Mouse (Mus musculus) thymus, postnatal 14 days (tissue): ENCODE measurements at regions not wholly inside any gene's neighbourhood (a gene's known extent, or its start where the extent isn't known, plus 50 kb on each side); places are given as distances from the start of the nearest gene placed in this dataset.

Experiments
- DNase-seq: peaks from one replicate; pipeline ENCODE4 v3.0.0; 2021

DNA sequence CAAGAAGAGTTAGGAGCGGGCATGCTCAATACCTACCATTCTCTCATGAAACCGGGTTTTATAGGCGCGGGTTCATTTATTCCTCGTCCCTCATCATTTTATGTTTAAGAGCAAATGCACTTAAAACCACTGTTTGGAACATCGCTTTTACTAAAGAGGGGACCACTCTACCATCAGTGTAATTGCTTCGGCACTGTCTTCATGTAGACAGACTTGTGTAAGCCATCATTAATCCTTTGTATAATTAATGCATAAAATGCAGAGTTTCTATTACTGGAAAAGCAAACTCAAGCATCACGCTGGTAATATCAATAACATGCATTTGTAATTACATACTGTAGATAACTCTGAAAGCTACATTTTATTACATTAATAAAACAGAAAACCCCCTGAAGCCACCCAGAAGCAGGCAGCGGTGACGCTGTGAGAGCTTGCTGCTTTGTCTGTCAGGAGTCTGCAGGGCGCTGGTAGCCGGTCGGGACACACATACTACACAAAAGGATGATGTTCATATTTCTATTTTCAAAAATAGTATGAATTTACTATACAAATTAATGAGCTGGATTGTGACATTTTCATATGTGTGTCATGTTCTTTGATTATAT, 99.2 kb downstream of the Zfp281 start:
- no peak for DNase-seq

GRCm38 (mm10) chr1:136725242-136725641, 100.5 kb downstream of the Zfp281 start:
- no peak for DNase-seq

DNA sequence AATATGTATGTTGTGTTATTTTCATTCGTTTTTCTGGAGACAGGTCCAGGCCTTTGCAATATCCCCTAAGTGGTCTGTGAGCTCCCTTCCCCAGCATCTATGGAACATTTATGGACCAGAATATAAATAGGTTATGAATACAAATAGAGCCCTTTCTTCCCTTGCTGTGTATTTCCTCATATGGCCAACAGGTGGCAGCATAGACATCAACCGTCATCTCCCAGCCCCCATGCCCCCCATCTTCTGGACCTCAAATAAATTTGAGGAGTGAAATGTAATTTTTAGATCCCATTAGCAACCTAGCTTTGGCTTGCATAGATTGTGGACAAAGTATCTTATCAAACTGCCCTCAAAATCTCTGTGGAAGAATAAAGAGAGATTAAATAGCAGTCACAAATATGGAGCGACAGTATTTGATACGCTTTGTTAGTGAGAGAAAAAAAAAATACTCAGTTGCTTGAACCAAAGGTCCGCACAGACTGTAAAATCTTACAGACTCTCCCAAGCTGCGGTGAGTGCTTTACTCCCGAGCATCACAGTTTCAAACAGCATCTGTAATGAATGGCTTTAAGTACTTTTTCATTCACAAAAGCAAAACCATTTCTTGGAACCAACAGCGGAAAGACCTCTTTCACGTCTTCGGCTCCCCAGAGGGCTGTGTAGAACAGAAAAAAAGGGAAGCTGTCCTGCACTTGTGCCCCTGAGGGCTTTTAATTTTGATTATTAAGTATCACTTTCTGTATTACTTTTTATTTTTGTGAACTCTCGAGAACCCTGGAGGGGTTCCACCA, 101.6 kb downstream of the Zfp281 start:
- DNase-seq: peak; percentile 47

GRCm38 (mm10) chr1:136727868-136728631, 103.3 kb downstream of the Zfp281 start:
- DNase-seq: no peak

DNA sequence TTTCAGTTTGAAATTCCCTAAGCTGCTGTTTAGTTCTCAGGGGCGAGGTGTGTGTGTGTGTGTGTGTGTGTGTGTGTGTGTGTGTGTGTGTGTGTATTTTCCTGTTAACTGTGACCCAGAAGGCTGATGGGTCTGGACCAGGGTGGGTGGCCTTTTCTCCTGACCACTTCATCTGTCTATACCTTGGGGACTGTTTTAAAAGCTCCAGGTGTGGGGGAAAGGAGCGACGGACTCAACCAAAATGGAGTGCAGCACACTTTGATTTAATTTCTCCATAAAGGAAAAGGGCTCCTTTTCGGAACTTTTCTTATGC, 103.9 kb downstream of the Zfp281 start:
- DNase-seq: no peak

- DNase-seq: peak; percentile 81
Observed at GRCm38 (mm10) chr1:136730638-136731037, 105.9 kb downstream of the Zfp281 start.

- DNase-seq: no peak
Observed at GRCm38 (mm10) chr1:136738030-136738429, 113.3 kb downstream of the Zfp281 start.

DNA sequence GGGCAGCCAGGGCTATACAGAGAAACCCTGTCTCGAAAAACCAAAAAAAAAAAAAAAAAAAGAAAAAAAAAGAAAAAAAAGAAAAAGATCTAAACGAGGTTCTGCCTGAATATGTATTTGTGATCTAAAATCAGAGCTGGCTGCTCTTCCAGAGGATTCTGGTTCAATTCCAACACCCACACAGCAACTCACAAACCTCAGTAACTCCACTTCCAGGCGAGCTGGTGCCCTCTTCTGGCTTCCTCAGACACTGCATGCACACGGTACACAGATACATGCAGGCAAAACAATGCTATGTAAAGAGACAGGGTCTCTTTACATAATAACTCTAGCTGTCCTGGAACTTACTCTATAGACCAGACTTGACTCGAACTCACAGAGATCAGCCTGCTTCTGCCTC, 114.8 kb downstream of the Zfp281 start:
- peak; percentile 76 for DNase-seq

DNA sequence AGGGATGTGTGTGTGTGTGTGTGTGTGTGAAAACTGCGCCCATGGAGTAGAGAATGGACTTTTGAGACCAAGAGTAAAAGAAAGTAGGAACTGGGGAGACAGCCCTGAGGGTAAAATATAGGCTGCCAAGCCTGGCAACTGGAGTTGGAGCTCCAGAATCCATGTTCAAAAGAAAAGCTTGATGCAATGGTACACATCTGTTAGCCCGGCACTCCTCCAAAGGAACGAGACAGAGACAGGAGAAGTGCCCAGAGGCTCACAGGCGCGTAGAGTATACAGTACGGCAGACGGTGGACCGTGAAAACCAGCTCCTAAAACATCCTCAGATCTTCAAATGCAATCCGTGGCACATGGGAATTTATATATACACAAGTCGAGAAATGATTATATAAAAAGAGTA, 116.4 kb downstream of the Zfp281 start:
- no peak for DNase-seq

DNA sequence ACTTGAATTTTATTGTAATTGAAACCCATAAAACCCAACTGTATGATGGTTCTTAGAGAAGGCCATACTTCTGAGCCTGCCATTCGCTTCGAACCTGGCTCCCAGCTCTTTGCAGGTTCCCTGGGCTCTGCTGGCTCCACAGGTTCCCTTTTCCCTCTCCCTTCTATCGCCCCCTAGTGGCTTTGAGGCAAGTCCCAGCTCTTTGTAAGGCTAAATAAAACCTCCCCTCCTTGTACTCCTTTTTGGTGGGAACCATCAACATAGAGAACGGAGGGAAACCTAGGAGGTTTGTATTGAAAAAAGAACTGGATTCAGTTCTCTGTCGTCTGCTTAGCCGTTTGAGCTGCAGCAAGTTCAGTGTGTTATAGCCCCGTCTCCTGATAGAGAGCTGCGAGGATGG, 124.5 kb downstream of the Zfp281 start:
- DNase-seq: peak; percentile 70

DNA sequence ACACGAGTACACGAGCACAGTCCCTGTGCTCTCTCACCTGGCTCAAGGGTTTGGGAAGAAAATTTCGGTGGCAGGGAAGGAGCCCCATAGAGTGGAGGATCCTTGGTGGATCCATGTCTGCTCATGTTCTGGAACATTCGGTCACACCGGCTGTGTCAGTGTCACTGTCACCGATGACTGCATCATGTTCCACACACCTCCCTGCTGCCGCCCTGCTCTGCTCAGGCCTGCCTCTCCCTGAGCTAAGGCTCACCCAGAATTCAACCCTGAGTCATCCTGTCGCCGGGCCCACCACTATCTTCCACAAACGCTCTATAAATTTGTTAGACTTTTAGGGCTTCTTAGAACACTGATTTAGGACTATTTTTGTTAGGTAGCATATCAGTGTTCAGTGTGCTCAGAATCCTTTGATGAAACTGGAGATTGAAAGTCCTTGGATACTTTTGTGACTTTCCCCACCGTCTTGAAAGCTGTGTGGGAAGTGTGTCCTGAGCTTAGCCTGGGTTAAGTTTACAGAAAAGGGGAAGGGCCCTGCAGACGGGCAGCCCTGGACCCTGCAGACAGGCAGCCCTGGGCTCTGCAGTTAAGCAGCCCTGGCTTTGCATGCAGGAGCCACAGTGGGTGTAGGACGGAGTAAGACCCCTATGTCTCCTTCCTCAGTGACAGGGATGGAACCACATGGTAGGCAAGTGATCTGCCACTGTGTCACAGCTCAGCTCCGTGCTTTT, 126.9 kb downstream of the Zfp281 start:
- DNase-seq: no peak

DNA sequence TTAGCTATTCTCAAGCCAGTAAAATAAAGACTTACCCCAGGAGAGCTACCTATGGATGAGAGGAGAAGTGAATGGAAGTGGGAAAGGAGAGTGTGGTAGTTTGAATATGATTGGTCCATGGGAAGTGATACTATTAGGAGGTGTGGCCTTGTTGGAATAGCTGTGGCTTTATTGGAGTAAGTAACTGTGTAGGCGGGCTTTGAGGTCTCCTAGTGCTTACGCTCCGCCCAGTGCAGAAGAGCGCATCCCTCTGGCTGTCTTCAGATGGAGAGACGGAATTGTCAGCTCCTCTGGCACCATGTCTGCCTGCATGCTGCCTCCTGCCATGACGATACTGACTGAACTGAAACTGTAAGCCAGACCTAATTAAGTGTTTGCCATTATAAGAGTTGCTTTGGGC, 129.6 kb downstream of the Zfp281 start:
- DNase-seq: no peak

- DNase-seq: no peak
Observed at GRCm38 (mm10) chr1:136758730-136759129, 134.0 kb downstream of the Zfp281 start.

GRCm38 (mm10) chr1:136759164-136759563, 134.5 kb downstream of the Zfp281 start:
- DNase-seq: no peak

DNA sequence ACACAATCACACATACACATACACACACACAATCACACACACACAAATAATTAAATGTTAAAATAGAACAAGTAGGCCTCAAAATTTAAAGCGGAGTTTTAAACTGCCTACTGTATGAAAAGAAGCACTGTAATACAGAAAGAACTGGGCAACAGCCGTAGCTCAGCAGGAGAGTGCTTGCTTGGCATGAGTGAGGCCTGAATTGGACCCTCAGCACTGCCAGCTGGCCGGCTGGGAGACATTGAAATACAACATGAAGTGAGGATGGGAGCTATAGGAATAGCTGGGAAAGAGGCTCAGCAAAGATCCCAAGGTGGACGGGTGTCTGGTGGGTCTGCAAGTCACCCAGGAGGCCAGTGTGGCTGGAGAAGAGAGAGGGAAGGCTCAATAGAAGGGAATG, 136.8 kb downstream of the Zfp281 start:
- no peak for DNase-seq

DNA sequence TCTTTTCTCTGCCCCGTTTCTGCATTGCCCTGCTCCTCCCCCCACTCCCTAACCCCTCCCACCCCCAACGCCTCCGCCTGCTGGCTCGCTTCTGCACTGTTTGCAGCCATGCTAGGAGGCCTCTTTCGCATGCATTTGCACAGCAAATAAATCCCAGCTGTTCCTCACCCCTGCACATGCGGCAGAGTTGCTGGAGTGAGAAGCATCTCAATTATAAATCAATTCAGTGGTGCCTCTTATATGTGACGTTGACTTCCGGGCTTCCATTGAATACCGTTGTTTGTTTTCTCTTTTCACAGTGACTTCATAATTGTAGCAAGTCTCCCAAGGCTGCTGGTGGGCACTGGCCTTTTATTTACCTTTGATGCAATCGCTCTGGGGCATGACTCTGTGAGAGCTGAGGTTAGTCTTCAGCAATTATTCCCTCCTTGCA, 144.3 kb downstream of the Zfp281 start:
- DNase-seq: peak; percentile 10

DNA sequence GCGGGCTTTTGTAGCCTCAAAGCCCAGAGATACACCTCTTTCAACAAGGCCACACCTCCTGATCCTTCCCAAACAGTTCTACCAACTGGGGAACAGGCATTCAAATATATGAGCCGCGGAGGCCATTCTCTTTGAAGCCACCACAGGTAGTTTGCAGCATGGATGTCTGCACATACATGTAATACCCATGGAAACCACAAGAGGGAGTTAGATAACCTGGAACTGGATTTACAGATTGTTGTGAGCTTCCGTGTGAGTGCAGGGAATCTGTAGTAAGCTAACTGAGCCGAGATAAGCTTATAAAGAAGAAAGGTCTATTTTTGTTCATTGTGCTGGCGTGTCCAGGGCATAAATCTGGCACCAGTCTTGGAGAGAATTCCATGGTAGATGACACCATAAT, 149.0 kb downstream of the Zfp281 start:
- no peak for DNase-seq

- DNase-seq: no peak
Observed at GRCm38 (mm10) chr1:136776211-136776610, 151.5 kb downstream of the Zfp281 start.

DNA sequence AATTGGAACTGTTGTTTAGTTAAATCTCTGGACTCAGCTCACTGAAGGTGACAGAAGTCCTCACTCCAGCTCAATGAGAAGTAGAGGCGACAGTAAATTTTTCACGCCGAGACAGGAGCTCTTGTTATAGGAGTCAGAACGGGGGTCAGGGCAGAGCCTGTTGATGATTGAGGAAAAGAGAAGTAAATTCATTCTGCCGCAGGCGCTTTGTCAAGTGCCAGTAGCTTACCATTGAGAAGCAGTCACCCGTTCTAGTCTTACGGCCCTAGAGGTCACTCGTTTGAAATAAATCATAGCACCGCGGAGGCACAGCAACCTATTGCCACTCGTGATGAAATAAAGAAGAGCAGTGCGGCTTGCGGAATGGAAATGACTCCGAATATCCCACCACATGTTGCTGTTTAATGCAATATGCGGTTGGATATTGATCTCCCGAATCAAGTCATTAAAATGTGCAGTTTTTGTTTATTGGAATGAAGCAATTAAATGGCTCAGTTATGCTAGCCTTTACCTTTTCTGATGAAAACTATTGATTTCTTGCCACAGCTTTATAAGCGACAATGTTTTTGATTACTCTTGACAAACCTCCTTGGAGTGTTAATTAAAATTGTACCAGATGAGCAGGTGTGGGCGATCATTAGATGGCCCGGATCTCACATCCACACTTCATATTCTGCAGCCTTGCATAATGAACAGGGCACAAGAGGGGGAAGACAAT, 152.7 kb downstream of the Zfp281 start:
- DNase-seq: no peak

DNA sequence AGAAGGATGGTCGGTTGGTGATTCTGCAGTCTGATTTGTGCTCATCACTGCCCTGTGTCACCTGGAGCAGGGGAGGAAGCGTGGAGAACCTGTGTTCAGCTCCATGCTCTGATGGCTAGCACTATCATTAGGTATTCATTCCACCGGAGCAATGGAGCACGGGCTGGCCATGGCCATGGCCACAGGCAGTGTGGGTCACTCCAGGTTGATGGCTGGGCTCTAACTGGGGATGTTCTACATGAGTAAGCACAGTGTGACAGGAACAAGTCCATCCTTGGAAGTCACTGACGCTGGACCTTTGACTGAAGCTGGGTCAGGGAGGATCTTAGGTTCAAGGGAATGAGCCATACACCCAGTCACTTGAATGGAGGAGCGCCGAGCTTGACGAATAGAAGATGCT, 154.7 kb downstream of the Zfp281 start:
- no peak for DNase-seq

DNA sequence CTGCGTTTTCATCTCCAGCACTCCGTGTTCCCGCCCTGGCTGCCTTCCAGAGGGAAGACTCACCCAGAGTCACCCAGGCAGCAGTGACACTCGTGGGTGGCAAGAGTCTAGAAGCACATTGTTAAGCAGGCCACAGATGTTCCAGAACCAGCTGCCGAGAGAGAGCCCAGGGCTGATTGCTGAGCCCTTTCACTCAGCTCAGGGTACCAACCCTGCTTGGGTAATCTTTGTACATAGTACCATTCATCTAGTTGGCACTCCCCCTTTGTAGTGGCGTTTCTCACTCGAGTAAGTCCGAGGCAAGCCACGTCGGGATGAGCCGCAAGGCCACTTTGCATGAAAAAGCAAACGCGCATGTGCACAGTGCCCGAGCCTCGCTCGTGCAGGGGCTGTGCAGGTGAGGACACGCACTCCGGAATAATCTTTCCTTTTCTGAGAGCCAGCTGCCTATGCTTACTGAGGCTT, 156.9 kb downstream of the Zfp281 start:
- DNase-seq: no peak

GRCm38 (mm10) chr1:136782261-136782660, 157.6 kb downstream of the Zfp281 start:
- DNase-seq: no peak

- peak; percentile 15 for DNase-seq
Observed at GRCm38 (mm10) chr1:136784178-136784577, 159.5 kb downstream of the Zfp281 start.
